In genomic region chr10:81638101-81638500, GRCm38 (mm10) we compare ENCODE assay signal across 16 mouse cellular contexts.
"Had no signal": no experiment of that assay in that cellular context is flagged by ENCODE, and none has a peak within 500 bp of the region (broad histone marks: within the 10 kb centered on the region; RNA-seq: fewer than 3 reads in every experiment).

No protein-coding gene starts in this region.

- H3K36me3 ChIP-seq: kidney, embryonic 15.5 days; limb, embryonic 15.5 days; liver, embryonic 12.5 days; midbrain, embryonic 10.5 days had no signal

- ATAC-seq: intestine, embryonic 16.5 days; liver, embryonic 12.5 days had no signal

- H3K4me3 ChIP-seq: kidney, embryonic 15.5 days; limb, embryonic 15.5 days; liver, embryonic 12.5 days; midbrain, embryonic 10.5 days; myocyte had no signal

- H3K9ac ChIP-seq: kidney, embryonic 15.5 days; limb, embryonic 15.5 days; liver, embryonic 12.5 days; lung, embryonic 14.5 days had no signal

- DNase-seq: kidney, adult 2 months; kidney, postnatal 14 days; lung, embryonic 14.5 days; lung, postnatal 10 days; lung, postnatal 4 days; right cerebral cortex, adult 18-20 months; right cerebral cortex, postnatal 4 days; spleen, adult 18-20 months; thymus, adult 18-20 months; thymus, postnatal 25 days had no signal

- H3K9me3 ChIP-seq: kidney, embryonic 15.5 days; limb, embryonic 15.5 days; liver, embryonic 12.5 days; midbrain, embryonic 10.5 days had no signal

- H3K27me3 ChIP-seq: kidney, embryonic 15.5 days; limb, embryonic 15.5 days had no signal

- H3K4me2 ChIP-seq: kidney, embryonic 15.5 days; limb, embryonic 15.5 days; liver, embryonic 12.5 days; lung, embryonic 14.5 days had no signal

- H3K27ac ChIP-seq: kidney, embryonic 15.5 days; limb, embryonic 15.5 days; liver, embryonic 12.5 days; midbrain, embryonic 10.5 days had no signal
